Mouse (Mus musculus): Measurements from ENCODE around the gene Lhx6. TPM values are rescaled to one million over a fixed set of nuclear protein-coding genes. Genes with fewer than 3 reads are reported as not detected.

Gene Lhx6
- polyA plus RNA-seq, 1 experiment from 2014 or later = 1.5 TPM

GRCm38 (mm10) chr2:36061409-36061808, 43.8 kb downstream of the Lhx6 start:
- ATAC-seq (ENCODE audit: insufficient number of reproducible peaks, insufficient read depth, low FRiP score, low read depth) = no peak
- no peak overlapping the region for H3K27ac ChIP-seq (ENCODE audit: low read length)
- H3K27me3 ChIP-seq (ENCODE audit: control insufficient read depth, insufficient read depth, low read length) = no peaks in the 10 kb centered on the region
- no peaks in the 10 kb centered on the region for H3K9me3 ChIP-seq (ENCODE audit: control insufficient read depth, low read depth, low read length)
- no peaks in the 10 kb centered on the region for H3K36me3 ChIP-seq (ENCODE audit: control insufficient read depth, insufficient read depth, low read length)
- H3K4me2 ChIP-seq (replicated peaks; ENCODE audit: low read depth, low read length) = no peak overlapping the region
- no peak overlapping the region for H3K4me3 ChIP-seq (ENCODE audit: low read depth, low read length)
- no peak overlapping the region for H3K9ac ChIP-seq (replicated peaks; ENCODE audit: low read depth, low read length)
- 57% methylated on average over 5 of the region's 5 CpGs for WGBS
- H3K4me1 ChIP-seq (ENCODE audit: control insufficient read depth, insufficient read depth, low read length) = no peaks in the 10 kb centered on the region

- 44% methylated on average over 3 of the region's 3 CpGs for WGBS
- Histone ChIP-seq H3K27ac (ENCODE audit: low read length) (no peak overlapping the region), H3K9ac (replicated peaks; ENCODE audit: low read depth, low read length) (no peak overlapping the region), H3K9me3 (ENCODE audit: control insufficient read depth, low read depth, low read length) (no peaks in the 10 kb centered on the region), H3K4me2 (replicated peaks; ENCODE audit: low read depth, low read length) (no peak overlapping the region), H3K4me3 (ENCODE audit: low read depth, low read length) (no peak overlapping the region), H3K27me3 (ENCODE audit: control insufficient read depth, insufficient read depth, low read length) (no peaks in the 10 kb centered on the region), H3K4me1 (ENCODE audit: control insufficient read depth, insufficient read depth, low read length) (no peaks in the 10 kb centered on the region), H3K36me3 (ENCODE audit: control insufficient read depth, insufficient read depth, low read length) (no peaks in the 10 kb centered on the region)
- no peak for ATAC-seq (ENCODE audit: insufficient number of reproducible peaks, insufficient read depth, low FRiP score, low read depth)
Measured at GRCm38 (mm10) chr2:36056248-36056647, 49.0 kb downstream of the Lhx6 start.

GRCm38 (mm10) chr2:36053249-36053648, 52.0 kb downstream of the Lhx6 start:
- H3K4me1 ChIP-seq (ENCODE audit: control insufficient read depth, insufficient read depth, low read length) = peaks cover 2% of the 10 kb centered on the region; the same call in 1 of the 2 replicates

GRCm38 (mm10) chr2:36049567-36049954, 55.6 kb downstream of the Lhx6 start:
- peaks cover 6% of the 10 kb centered on the region for H3K4me1 ChIP-seq (ENCODE audit: control insufficient read depth, insufficient read depth, low read length)
- H3K9ac ChIP-seq (replicated peaks; ENCODE audit: low read depth, low read length) = no peak overlapping the region
- whole genome bisulfite sequencing = 47% methylated on average over 10 of the region's 10 CpGs
- H3K36me3 ChIP-seq (ENCODE audit: control insufficient read depth, insufficient read depth, low read length) = no peaks in the 10 kb centered on the region; the same call in 1 of the 2 replicates
- H3K4me3 ChIP-seq (ENCODE audit: low read depth, low read length) = peak overlapping the region; percentile 76
- no peaks in the 10 kb centered on the region for H3K9me3 ChIP-seq (ENCODE audit: control insufficient read depth, low read depth, low read length)
- no peak overlapping the region for H3K27ac ChIP-seq (ENCODE audit: low read length)
- H3K27me3 ChIP-seq (ENCODE audit: control insufficient read depth, insufficient read depth, low read length) = no peaks in the 10 kb centered on the region
- H3K4me2 ChIP-seq (replicated peaks; ENCODE audit: low read depth, low read length) = peak overlapping the region; percentile 82
- peak; percentile 44; the same call in 1 of the 2 replicates for ATAC-seq (ENCODE audit: insufficient number of reproducible peaks, insufficient read depth, low FRiP score, low read depth)

More at GRCm38 (mm10) chr2:36053249-36053648, 52.0 kb downstream of the Lhx6 start:
- Histone ChIP-seq H3K4me2 (replicated peaks; ENCODE audit: low read depth, low read length) (no peak overlapping the region), H3K36me3 (ENCODE audit: control insufficient read depth, insufficient read depth, low read length) (no peaks in the 10 kb centered on the region), H3K27ac (ENCODE audit: low read length) (no peak overlapping the region), H3K4me3 (ENCODE audit: low read depth, low read length) (no peak overlapping the region), H3K9me3 (ENCODE audit: control insufficient read depth, low read depth, low read length) (no peaks in the 10 kb centered on the region), H3K27me3 (ENCODE audit: control insufficient read depth, insufficient read depth, low read length) (no peaks in the 10 kb centered on the region), H3K9ac (replicated peaks; ENCODE audit: low read depth, low read length) (no peak overlapping the region)
- ATAC-seq (ENCODE audit: insufficient number of reproducible peaks, insufficient read depth, low FRiP score, low read depth) = no peak
- WGBS = 50% methylated on average over 3 of the region's 3 CpGs

- H3K36me3 ChIP-seq (ENCODE audit: control insufficient read depth, insufficient read depth, low read length) = peaks cover 3% of the 10 kb centered on the region; the same call in 1 of the 2 replicates
- peaks cover 6% of the 10 kb centered on the region for H3K4me1 ChIP-seq (ENCODE audit: control insufficient read depth, insufficient read depth, low read length)
- no peaks in the 10 kb centered on the region for H3K9me3 ChIP-seq (ENCODE audit: control insufficient read depth, low read depth, low read length)
- H3K9ac ChIP-seq (replicated peaks; ENCODE audit: low read depth, low read length) = peak within 1 kb of the TSS; percentile 82
- peak; percentile 98 for ATAC-seq (ENCODE audit: insufficient number of reproducible peaks, insufficient read depth, low FRiP score, low read depth)
- WGBS = 1% methylated on average over 44 of the region's 44 CpGs
- H3K27ac ChIP-seq (ENCODE audit: low read length) = no peak within 1 kb of the TSS
- peak within 1 kb of the TSS; percentile 82 for H3K4me2 ChIP-seq (replicated peaks; ENCODE audit: low read depth, low read length)
- H3K4me3 ChIP-seq (ENCODE audit: low read depth, low read length) = peak within 1 kb of the TSS; percentile 76
- no peaks in the 10 kb centered on the region for H3K27me3 ChIP-seq (ENCODE audit: control insufficient read depth, insufficient read depth, low read length)
Measured at GRCm38 (mm10) chr2:36048748-36049566, 56.3 kb downstream of the Lhx6 start, which contains the start of the genes Ndufa8 and Morn5. TSS of gene Ndufa8 (minus strand) at chr2:36049406. TSS of gene Morn5 (plus strand) at chr2:36049458.

GRCm38 (mm10) chr2:36048164-36048563, 57.0 kb downstream of the Lhx6 start:
- Histone ChIP-seq H3K27me3 (ENCODE audit: control insufficient read depth, insufficient read depth, low read length) (no peaks in the 10 kb centered on the region), H3K4me2 (replicated peaks; ENCODE audit: low read depth, low read length) (peak overlapping the region; percentile 82), H3K4me3 (ENCODE audit: low read depth, low read length) (peak overlapping the region; percentile 76), H3K4me1 (ENCODE audit: control insufficient read depth, insufficient read depth, low read length) (peaks cover 6% of the 10 kb centered on the region), H3K36me3 (ENCODE audit: control insufficient read depth, insufficient read depth, low read length) (peaks cover 10% of the 10 kb centered on the region; the same call in 1 of the 2 replicates), H3K27ac (ENCODE audit: low read length) (no peak overlapping the region), H3K9me3 (ENCODE audit: control insufficient read depth, low read depth, low read length) (no peaks in the 10 kb centered on the region), H3K9ac (replicated peaks; ENCODE audit: low read depth, low read length) (peak overlapping the region; percentile 82)
- ATAC-seq (ENCODE audit: insufficient number of reproducible peaks, insufficient read depth, low FRiP score, low read depth) = no peak
- WGBS = 61% methylated on average over 8 of the region's 8 CpGs

GRCm38 (mm10) chr2:36040872-36041271, 64.3 kb downstream of the Lhx6 start:
- peaks cover 4% of the 10 kb centered on the region; the same call in 1 of the 2 replicates for H3K4me1 ChIP-seq (ENCODE audit: control insufficient read depth, insufficient read depth, low read length)
- peaks cover 36% of the 10 kb centered on the region for H3K36me3 ChIP-seq (ENCODE audit: control insufficient read depth, insufficient read depth, low read length)
- no peaks in the 10 kb centered on the region for H3K27me3 ChIP-seq (ENCODE audit: control insufficient read depth, insufficient read depth, low read length)
- 53% methylated on average over 1 of the region's 1 CpGs for WGBS
- no peak overlapping the region for H3K9ac ChIP-seq (replicated peaks; ENCODE audit: low read depth, low read length)
- no peak overlapping the region for H3K4me3 ChIP-seq (ENCODE audit: low read depth, low read length)
- no peak for ATAC-seq (ENCODE audit: insufficient number of reproducible peaks, insufficient read depth, low FRiP score, low read depth)
- no peak overlapping the region for H3K4me2 ChIP-seq (replicated peaks; ENCODE audit: low read depth, low read length)
- H3K27ac ChIP-seq (ENCODE audit: low read length) = no peak overlapping the region
- H3K9me3 ChIP-seq (ENCODE audit: control insufficient read depth, low read depth, low read length) = no peaks in the 10 kb centered on the region

DNA sequence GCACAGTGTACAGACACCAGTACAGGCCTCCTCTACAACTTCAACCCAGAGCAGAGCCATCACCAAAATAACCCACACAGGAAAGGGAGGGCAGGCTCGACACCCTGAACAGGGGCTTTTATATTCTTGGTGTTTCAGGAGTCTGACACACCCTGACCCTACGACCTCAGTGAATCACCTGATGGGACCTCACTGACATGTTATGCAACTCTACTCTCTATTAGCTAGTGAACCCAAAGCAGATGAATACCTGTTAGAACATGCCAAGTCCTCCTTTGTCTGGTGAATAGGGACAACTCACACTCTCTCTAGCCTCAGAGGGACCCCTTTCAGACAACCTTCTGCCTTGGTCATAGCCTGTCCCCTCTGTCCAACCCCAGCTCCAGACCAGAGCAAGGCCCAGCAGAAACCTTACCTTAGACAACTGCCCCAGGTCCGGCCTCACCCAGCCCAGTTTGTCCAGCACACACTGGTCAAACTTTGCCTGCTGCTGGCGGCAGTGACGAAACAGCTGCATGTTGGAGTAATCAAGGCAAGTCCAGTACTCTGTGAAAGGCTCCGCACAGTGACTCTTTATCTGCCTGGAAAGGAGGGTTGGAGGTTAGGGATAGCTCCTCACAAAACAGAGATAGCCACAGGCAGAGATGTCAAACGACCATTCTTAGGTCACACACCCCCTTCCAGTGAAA, 65.8 kb downstream of the Lhx6 start:
- WGBS = 79% methylated on average over 7 of the region's 7 CpGs
- no peak for ATAC-seq (ENCODE audit: insufficient number of reproducible peaks, insufficient read depth, low FRiP score, low read depth)

More for the DNA sequence above, 65.8 kb downstream of the Lhx6 start:
- Histone ChIP-seq H3K27me3 (ENCODE audit: control insufficient read depth, insufficient read depth, low read length) (no peaks in the 10 kb centered on the region), H3K4me3 (ENCODE audit: low read depth, low read length) (no peak overlapping the region), H3K4me1 (ENCODE audit: control insufficient read depth, insufficient read depth, low read length) (peaks cover 4% of the 10 kb centered on the region; the same call in 1 of the 2 replicates), H3K4me2 (replicated peaks; ENCODE audit: low read depth, low read length) (no peak overlapping the region), H3K9me3 (ENCODE audit: control insufficient read depth, low read depth, low read length) (no peaks in the 10 kb centered on the region), H3K9ac (replicated peaks; ENCODE audit: low read depth, low read length) (no peak overlapping the region), H3K36me3 (ENCODE audit: control insufficient read depth, insufficient read depth, low read length) (peaks cover 36% of the 10 kb centered on the region), H3K27ac (ENCODE audit: low read length) (no peak overlapping the region)

Data from stomach, embryonic 14.5 days (tissue).